8 mouse cellular contexts compared by ENCODE assay signal in genomic region chr4:70311530-70311929, GRCm38 (mm10).
A peak's percentile ranks its signal among the peaks of the same experiment; 100 is the strongest.
DNase-seq lines count a peak whose midpoint lies in the region; ATAC-seq and TF ChIP-seq lines count a peak whose summit lies in the region.

No protein-coding gene starts in this region.

- TF ChIP-seq CTCF in gastrocnemius, adult 2 months (IDR thresholded peaks at IDR 0.05), result no peak

- H3K9me3 ChIP-seq in stomach, embryonic 15.5 days, result no peaks in the 10 kb centered on the region

- H3K9ac ChIP-seq in stomach, embryonic 15.5 days, result no peak overlapping the region

- WGBS in stomach, embryonic 15.5 days, result 70% methylated on average over 5 of the region's 5 CpGs

- no peaks in the 10 kb centered on the region for H3K4me1 ChIP-seq in stomach, embryonic 15.5 days

- H3K4me3 ChIP-seq in gastrocnemius, adult 2 months, result no peak overlapping the region
- H3K4me3 ChIP-seq in stomach, embryonic 15.5 days (replicated peaks), result no peak overlapping the region

- H3K4me2 ChIP-seq in stomach, embryonic 15.5 days, result no peak overlapping the region

- intact Hi-C loops in gastrocnemius, adult 2 months (cut with DNase I), result no loop called here
- intact Hi-C loops in left cerebral cortex, postnatal 14 days (cut with DNase I), result no loop called here

- peaks cover 3% of the 10 kb centered on the region; the same call in 1 of the 2 replicates for H3K36me3 ChIP-seq in stomach, embryonic 15.5 days

- ATAC-seq in stomach, embryonic 15.5 days (ENCODE audit: insufficient read depth, low FRiP score, low read depth), result peak; percentile 66; the same call in 1 of the 2 replicates

- no peak overlapping the region for H3K27ac ChIP-seq in gastrocnemius, adult 2 months
- no peak overlapping the region for H3K27ac ChIP-seq in stomach, embryonic 15.5 days

- no peaks in the 10 kb centered on the region for H3K27me3 ChIP-seq in stomach, embryonic 15.5 days (replicated peaks)

- peak; percentile 32 for DNase-seq in gastrocnemius, adult 2 months
- DNase-seq in gastrocnemius, adult 8-10 months (ENCODE audit: low spot score in 2 of 2), result no peak
- peak; percentile 21 for DNase-seq in adrenal gland, postnatal 25 days
- DNase-seq in frontal cortex, postnatal 36 days (ENCODE audit: low spot score in 2 of 2), result peak; percentile 68 to 74
- peak; percentile 53 to 73 for DNase-seq in left cerebral cortex, postnatal 14 days (ENCODE audit: low spot score in 2 of 2)
- no peak for DNase-seq in spleen, adult 18-20 months
- DNase-seq in thymus, postnatal 14 days, result no peak

Comparison
In these comparisons a context has a peak if more than half of its experiments do, and no peak if none do; other contexts are left out.
1. DNase-seq: peak in gastrocnemius, adult 2 months (single experiment), adrenal gland, postnatal 25 days (single experiment), frontal cortex, postnatal 36 days (2 of 2) and left cerebral cortex, postnatal 14 days (2 of 2); none in gastrocnemius, adult 8-10 months (0 of 2), spleen, adult 18-20 months (0 of 2) and thymus, postnatal 14 days (single experiment).